In genomic region chr11:102146531-102146930, GRCm38 (mm10) we compare ENCODE assay signal across 16 mouse cellular contexts. TPM values are rescaled to one million over a fixed set of nuclear protein-coding genes. Genes with fewer than 3 reads are reported as not detected.
DNase-seq lines count a peak whose midpoint lies in the region; ATAC-seq and TF ChIP-seq lines count a peak whose summit lies in the region.
"Had no signal": no experiment of that assay in that cellular context is flagged by ENCODE, and none has a peak within 500 bp of the region (broad histone marks: within the 10 kb centered on the region; RNA-seq: fewer than 3 reads in every experiment).

No protein-coding gene starts in this region.

- peaks cover 58% of the 10 kb centered on the region for H3K27me3 ChIP-seq in heart, postnatal 0 days (ENCODE audit: control insufficient read depth, insufficient read depth, low read length)
- H3K27me3 ChIP-seq in ES-Bruce4 (ENCODE audit: control insufficient read depth, insufficient read depth, low read length, poor library complexity, severe bottlenecking): no peaks in the 10 kb centered on the region
- peaks cover 83% of the 10 kb centered on the region for H3K27me3 ChIP-seq in embryonic facial prominence, embryonic 10.5 days (replicated peaks; ENCODE audit: low read depth, poor library complexity, severe bottlenecking)
- peaks cover 81% of the 10 kb centered on the region for H3K27me3 ChIP-seq in liver, embryonic 12.5 days (replicated peaks)

- peaks cover 11% of the 10 kb centered on the region for H3K4me1 ChIP-seq in heart, postnatal 0 days (ENCODE audit: control insufficient read depth, insufficient read depth)
- H3K4me1 ChIP-seq in ES-Bruce4 (ENCODE audit: control insufficient read depth, insufficient read depth, low read length): no peaks in the 10 kb centered on the region
- H3K4me1 ChIP-seq in embryonic facial prominence, embryonic 10.5 days: peaks cover 31% of the 10 kb centered on the region
- H3K4me1 ChIP-seq in liver, embryonic 12.5 days: peaks cover 31% of the 10 kb centered on the region

- H3K27ac ChIP-seq in heart, postnatal 0 days (ENCODE audit: low read depth): no peak overlapping the region
- no peak overlapping the region for H3K27ac ChIP-seq in ES-Bruce4 (ENCODE audit: insufficient read depth, low read length)
- H3K27ac ChIP-seq in embryonic facial prominence, embryonic 10.5 days (replicated peaks): no peak overlapping the region
- 0 out of 2 replicates have a peak overlapping the region, but pooled peaks have one; percentile 18 for H3K27ac ChIP-seq in liver, embryonic 12.5 days
- H3K27ac ChIP-seq: forebrain, embryonic 15.5 days had no signal

- TF ChIP-seq EP300 in heart, postnatal 0 days (IDR thresholded peaks at IDR 0.05; ENCODE audit: low read depth): no peak
- TF ChIP-seq EP300 in ES-Bruce4 (IDR thresholded peaks at IDR 0.05; ENCODE audit: insufficient read depth, low read depth, low read length): no peak

- no peak for TF ChIP-seq CTCF in heart, postnatal 0 days (IDR thresholded peaks at IDR 0.05; ENCODE audit: low read depth)
- TF ChIP-seq CTCF in ES-Bruce4 (IDR thresholded peaks at IDR 0.05; ENCODE audit: low read depth, low read length): no peak

- H3K9me3 ChIP-seq in heart, postnatal 0 days (replicated peaks; ENCODE audit: control insufficient read depth, low read length): no peaks in the 10 kb centered on the region
- no peaks in the 10 kb centered on the region for H3K9me3 ChIP-seq in ES-Bruce4 (replicated peaks; ENCODE audit: control insufficient read depth, insufficient read depth, low read length, poor library complexity, severe bottlenecking)
- H3K9me3 ChIP-seq in embryonic facial prominence, embryonic 10.5 days: no peaks in the 10 kb centered on the region
- H3K9me3 ChIP-seq in liver, embryonic 12.5 days (replicated peaks): no peaks in the 10 kb centered on the region
- H3K9me3 ChIP-seq: forebrain, embryonic 15.5 days had no signal

- H3K4me2 ChIP-seq in heart, postnatal 0 days (ENCODE audit: low read depth, low read length): peak overlapping the region; percentile 59; the same call in 1 of the 2 replicates
- H3K4me2 ChIP-seq in liver, embryonic 12.5 days: peak overlapping the region; percentile 77
- H3K4me2 ChIP-seq: forebrain, embryonic 15.5 days had no signal

- 10% methylated on average over 17 of the region's 17 CpGs for WGBS in heart, postnatal 0 days
- WGBS in embryonic facial prominence, embryonic 10.5 days: 10% methylated on average over 17 of the region's 17 CpGs
- WGBS in liver, embryonic 12.5 days (ENCODE audit: insufficient replicate concordance): 9% methylated on average over 17 of the region's 17 CpGs

- no peak for DNase-seq in heart, postnatal 0 days (ENCODE audit: low spot score)
- DNase-seq in heart, adult 9 months (ENCODE audit: low spot score in 2 of 2): no peak
- no peak for DNase-seq in embryonic facial prominence, embryonic 10.5 days (ENCODE audit: low spot score)
- DNase-seq in gastrocnemius, postnatal 4 days (ENCODE audit: low spot score in 2 of 2): no peak
- no peak for DNase-seq in cerebellum, adult 8-10 months
- no peak for DNase-seq in layer of hippocampus, adult 18-20 months (ENCODE audit: low spot score in 2 of 2)
- DNase-seq: cerebellum, adult 9-10 months; layer of hippocampus, adult 9-11 months; lung, postnatal 4 days had no signal

- H3K9ac ChIP-seq in heart, postnatal 0 days (replicated peaks; ENCODE audit: low read depth, low read length): no peak overlapping the region
- H3K9ac ChIP-seq in ES-Bruce4 (ENCODE audit: low read depth, poor library complexity, severe bottlenecking): no peak overlapping the region
- H3K9ac ChIP-seq in liver, embryonic 12.5 days: peak overlapping the region; percentile 57
- H3K9ac ChIP-seq: forebrain, embryonic 15.5 days had no signal

- no peak for ATAC-seq in heart, postnatal 0 days (ENCODE audit: insufficient read depth, low read depth)
- no peak for ATAC-seq in liver, embryonic 12.5 days
- ATAC-seq: forebrain, embryonic 15.5 days had no signal

- no peaks in the 10 kb centered on the region for H3K36me3 ChIP-seq in heart, postnatal 0 days (replicated peaks; ENCODE audit: control insufficient read depth, insufficient read depth, low read length)
- no peaks in the 10 kb centered on the region for H3K36me3 ChIP-seq in ES-Bruce4 (ENCODE audit: control insufficient read depth, insufficient read depth, low read length, poor library complexity, severe bottlenecking)
- H3K36me3 ChIP-seq in embryonic facial prominence, embryonic 10.5 days (replicated peaks): no peaks in the 10 kb centered on the region
- peaks cover 4% of the 10 kb centered on the region; the same call in 1 of the 2 replicates for H3K36me3 ChIP-seq in liver, embryonic 12.5 days
- H3K36me3 ChIP-seq: forebrain, embryonic 15.5 days had no signal

- H3K4me3 ChIP-seq in heart, postnatal 0 days (ENCODE audit: low read depth, low read length): peak overlapping the region; percentile 38
- H3K4me3 ChIP-seq in ES-Bruce4 (ENCODE audit: low read depth, low read length): peak overlapping the region; percentile 52
- H3K4me3 ChIP-seq in embryonic facial prominence, embryonic 10.5 days: peak overlapping the region; percentile 53
- peak overlapping the region; percentile 58 for H3K4me3 ChIP-seq in liver, embryonic 12.5 days
- H3K4me3 ChIP-seq: forebrain, embryonic 15.5 days had no signal

- no peak for TF ChIP-seq POLR2A in ES-Bruce4 (IDR thresholded peaks at IDR 0.05; ENCODE audit: insufficient read depth, low read length)

RNA-seq across cellular contexts. Expression of gene Nags, which starts 1.2 kb away (rescaled TPM):
- not detected in 2 replicates for total RNA-seq in heart, postnatal 0 days (2014; rRNA removed; ENCODE audit: low replicate concordance)
- polyA plus RNA-seq in heart, postnatal 0 days (2015; fragmentation: Nextera tagmentation; extraction: Ambion mirVana): not detected in 2 replicates
- polyA plus RNA-seq in ES-Bruce4 (2011; ENCODE audit: insufficient read depth, insufficient read length, low read depth, missing spikeins): 0.65 TPM in 1 of 2 replicates, not detected in the other
- polyA plus RNA-seq in embryonic facial prominence, embryonic 10.5 days (2016; fragmentation: Nextera tagmentation; extraction: Ambion mirVana): not detected in 2 replicates
- 7.7 and 8.8 TPM in 2 replicates for polyA plus RNA-seq in liver, embryonic 12.5 days (2016; fragmentation: Nextera tagmentation; extraction: Ambion mirVana)
- total RNA-seq in gastrocnemius, postnatal 4 days (2021): under 1 TPM in 1 of 2 experiments, not detected in 1; 0.13 TPM
- not detected for total RNA-seq in layer of hippocampus, adult 18-20 months (2021)
- total RNA-seq: neutrophil, adult 5-6 weeks had no signal

RNA-seq across cellular contexts. Expression of gene Tmem101, which starts 9.7 kb away (rescaled TPM):
- total RNA-seq in heart, postnatal 0 days (2014; rRNA removed; ENCODE audit: low replicate concordance): 28.7 and 45.8 TPM in 2 replicates
- 21.9 and 23.4 TPM in 2 replicates for polyA plus RNA-seq in heart, postnatal 0 days (2015; fragmentation: Nextera tagmentation; extraction: Ambion mirVana)
- 22.3 and 24.5 TPM in 2 replicates for polyA plus RNA-seq in ES-Bruce4 (2011; ENCODE audit: insufficient read depth, insufficient read length, low read depth, missing spikeins)
- polyA plus RNA-seq in embryonic facial prominence, embryonic 10.5 days (2016; fragmentation: Nextera tagmentation; extraction: Ambion mirVana): 35.0 and 38.0 TPM in 2 replicates
- 16.3 TPM in 2 replicates for polyA plus RNA-seq in liver, embryonic 12.5 days (2016; fragmentation: Nextera tagmentation; extraction: Ambion mirVana)
- 10 to 100 TPM; 15.1 to 16.1 TPM for total RNA-seq in gastrocnemius, postnatal 4 days (2021)
- total RNA-seq in layer of hippocampus, adult 18-20 months (2021): 10 to 100 TPM; 25.0 to 27.2 TPM

RNA-seq across cellular contexts. Expression of gene Lsm12, which starts 38.6 kb away (rescaled TPM):
- total RNA-seq in heart, postnatal 0 days (2014; rRNA removed; ENCODE audit: low replicate concordance): 36.0 and 41.4 TPM in 2 replicates
- 90.1 and 92.7 TPM in 2 replicates for polyA plus RNA-seq in heart, postnatal 0 days (2015; fragmentation: Nextera tagmentation; extraction: Ambion mirVana)
- polyA plus RNA-seq in ES-Bruce4 (2011; ENCODE audit: insufficient read depth, insufficient read length, low read depth, missing spikeins): 137 and 146 TPM in 2 replicates
- 145 and 155 TPM in 2 replicates for polyA plus RNA-seq in embryonic facial prominence, embryonic 10.5 days (2016; fragmentation: Nextera tagmentation; extraction: Ambion mirVana)
- 84.3 and 85.8 TPM in 2 replicates for polyA plus RNA-seq in liver, embryonic 12.5 days (2016; fragmentation: Nextera tagmentation; extraction: Ambion mirVana)
- total RNA-seq in gastrocnemius, postnatal 4 days (2021): 10 to 100 TPM; 75.1 to 78.3 TPM
- 10 to 100 TPM; 59.3 to 59.4 TPM for total RNA-seq in layer of hippocampus, adult 18-20 months (2021)

RNA-seq across cellular contexts. Expression of gene Pyy, which starts 38.9 kb away (rescaled TPM):
- not detected in 2 replicates for total RNA-seq in heart, postnatal 0 days (2014; rRNA removed; ENCODE audit: low replicate concordance)
- not detected in 2 replicates for polyA plus RNA-seq in heart, postnatal 0 days (2015; fragmentation: Nextera tagmentation; extraction: Ambion mirVana)
- polyA plus RNA-seq in ES-Bruce4 (2011; ENCODE audit: insufficient read depth, insufficient read length, low read depth, missing spikeins): not detected in 2 replicates
- polyA plus RNA-seq in embryonic facial prominence, embryonic 10.5 days (2016; fragmentation: Nextera tagmentation; extraction: Ambion mirVana): 0.32 and 0.49 TPM in 2 replicates
- polyA plus RNA-seq in liver, embryonic 12.5 days (2016; fragmentation: Nextera tagmentation; extraction: Ambion mirVana): 0.32 TPM in 1 of 2 replicates, not detected in the other
- total RNA-seq in gastrocnemius, postnatal 4 days (2021): not detected
- total RNA-seq in layer of hippocampus, adult 18-20 months (2021): not detected
- total RNA-seq: adrenal gland, adult 2 months; neutrophil, adult 5-6 weeks had no signal
- polyA plus RNA-seq: adrenal gland, adult 2 months; forebrain, embryonic 15.5 days; spleen, adult 2 months; urinary bladder, adult 2 months had no signal

RNA-seq across cellular contexts. Expression of gene G6pc3, which starts 42.9 kb away (rescaled TPM):
- 47.9 and 55.5 TPM in 2 replicates for total RNA-seq in heart, postnatal 0 days (2014; rRNA removed; ENCODE audit: low replicate concordance)
- polyA plus RNA-seq in heart, postnatal 0 days (2015; fragmentation: Nextera tagmentation; extraction: Ambion mirVana): 18.7 and 20.0 TPM in 2 replicates
- polyA plus RNA-seq in ES-Bruce4 (2011; ENCODE audit: insufficient read depth, insufficient read length, low read depth, missing spikeins): 33.0 and 33.6 TPM in 2 replicates
- polyA plus RNA-seq in embryonic facial prominence, embryonic 10.5 days (2016; fragmentation: Nextera tagmentation; extraction: Ambion mirVana): 38.2 and 39.6 TPM in 2 replicates
- polyA plus RNA-seq in liver, embryonic 12.5 days (2016; fragmentation: Nextera tagmentation; extraction: Ambion mirVana): 18.0 and 19.7 TPM in 2 replicates
- 10 to 100 TPM; 28.1 to 32.0 TPM for total RNA-seq in gastrocnemius, postnatal 4 days (2021)
- 10 to 100 TPM; 61.0 to 65.1 TPM for total RNA-seq in layer of hippocampus, adult 18-20 months (2021)
